Mouse (Mus musculus) erythroblast, embryonic 14.5 days (primary cell): ENCODE data around the gene Arhgap22.

Experiments
- GATA1 ChIP-seq: IDR thresholded peaks from 2 replicates; pipeline ENCODE4 v1.6.1; 2012; ENCODE audit warnings: low read length, inconsistent platforms, mixed read lengths
- TAL1 ChIP-seq: IDR thresholded peaks from 3 replicates; pipeline ENCODE4 v1.6.1; 2012; ENCODE audit warnings: low read length, inconsistent platforms, mixed read lengths

GRCm38 (mm10) chr14:33346546-33346945 is 132.7 kb downstream of the Arhgap22 start:
- no peak for TF ChIP-seq TAL1
- TF ChIP-seq GATA1, result no peak
